Mouse (Mus musculus): ENCODE measurements around the gene Mcl1.

Mcl1 gene

GRCm38 (mm10) chr3:95709044-95709443 lies 50.5 kb downstream of the Mcl1 start:
- ATAC-seq (ENCODE audit: low TSS enrichment) = no peak

DNA sequence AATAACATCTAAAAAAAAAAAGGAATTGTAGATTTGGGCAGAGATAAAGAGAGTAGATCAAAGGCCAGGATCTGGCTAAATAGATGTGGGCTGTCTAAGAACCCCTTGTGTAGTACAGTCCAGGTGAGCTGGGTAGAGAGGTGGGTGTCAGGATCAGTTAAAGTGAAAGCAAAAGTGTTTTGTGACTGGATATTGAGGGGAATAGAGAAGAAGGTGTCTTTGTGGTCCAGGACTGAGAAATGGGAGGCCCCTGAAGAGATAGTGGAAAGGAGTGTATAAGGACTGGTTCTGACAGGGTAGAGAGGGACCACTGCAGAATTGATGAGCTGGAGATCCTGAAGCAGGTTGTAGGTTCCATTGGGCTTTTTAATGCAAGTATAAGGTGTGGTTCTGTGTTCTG lies 51.4 kb downstream of the Mcl1 start:
- ATAC-seq (ENCODE audit: low TSS enrichment) = no peak

All from frontal cortex, adult (tissue).